Mouse (Mus musculus) left cerebral cortex, postnatal 25 days (tissue): ENCODE measurements around the gene St3gal3. TPM values are rescaled to one million over a fixed set of nuclear protein-coding genes. Genes with fewer than 3 reads are reported as not detected.
A peak's percentile ranks its signal among the peaks of the same experiment; 100 is the strongest.

Experiments used
- DNase-seq, 2 experiments: peaks; one replicate each; pipeline ENCODE4 v3.0.0; 2022; ENCODE audit warnings: low spot score in 2 of 2, mixed read lengths in 1 of 2
- intact Hi-C: fragments of 180-260 bp; cut with DNase I; formaldehyde crosslinking; loops from one replicate; pipeline ENCODE4 v1.15.1; 2025
- total RNA-seq, 2 experiments: library from RNA; stranded (reverse); gene quantifications; 2 replicates each; pipeline ENCODE4 v1.2.3; 2021

Gene St3gal3
- total RNA-seq, 2 experiments from 2014 or later: 43.5 to 44.3 TPM

DNA sequence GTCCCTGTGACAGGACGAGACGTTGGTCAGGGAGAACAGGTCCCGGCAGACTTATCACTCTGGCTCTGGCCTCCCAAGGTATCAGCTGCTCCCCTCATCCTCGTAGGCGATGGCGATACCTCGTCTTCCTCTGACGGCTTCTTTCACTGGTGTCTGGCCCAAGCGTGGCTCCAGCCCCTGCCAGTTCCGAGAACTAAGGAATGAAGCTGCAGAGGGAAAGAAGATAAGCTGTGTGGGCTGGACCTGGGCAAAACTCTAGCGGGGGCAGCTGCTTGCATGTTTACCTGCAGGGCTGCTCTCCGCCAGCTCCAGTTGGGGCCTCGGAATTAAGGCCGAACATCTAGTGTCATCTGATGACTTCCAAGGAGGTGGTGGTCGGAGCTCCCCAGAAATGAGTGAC is 245.2 kb downstream of the St3gal3 start:
- no peak for DNase-seq
- intact Hi-C loops: no loop called here

- intact Hi-C loops: no loop called here
- no peak for DNase-seq
These were observed 246.8 kb downstream of the St3gal3 start for GRCm38 (mm10) chr4:117887920-117888319.

GRCm38 (mm10) chr4:117887133-117887532 is 247.6 kb downstream of the St3gal3 start, which contains the start of gene Atp6v0b:
Gene Atp6v0b (minus strand): TSS chr4:117887333.
- intact Hi-C loops: no loop called here

GRCm38 (mm10) chr4:117886644-117887043 is 248.1 kb downstream of the St3gal3 start:
- intact Hi-C loops: no loop called here

More at GRCm38 (mm10) chr4:117887133-117887532, 247.6 kb downstream of the St3gal3 start, which contains the start of gene Atp6v0b:
- peak; percentile 95 to 97 for DNase-seq

GRCm38 (mm10) chr4:117885994-117886393 is 248.7 kb downstream of the St3gal3 start:
- intact Hi-C loops: no loop called here
- peak in 1 of 2 experiments; percentile 51 for DNase-seq

More at GRCm38 (mm10) chr4:117886644-117887043, 248.1 kb downstream of the St3gal3 start:
- DNase-seq: no peak

DNA sequence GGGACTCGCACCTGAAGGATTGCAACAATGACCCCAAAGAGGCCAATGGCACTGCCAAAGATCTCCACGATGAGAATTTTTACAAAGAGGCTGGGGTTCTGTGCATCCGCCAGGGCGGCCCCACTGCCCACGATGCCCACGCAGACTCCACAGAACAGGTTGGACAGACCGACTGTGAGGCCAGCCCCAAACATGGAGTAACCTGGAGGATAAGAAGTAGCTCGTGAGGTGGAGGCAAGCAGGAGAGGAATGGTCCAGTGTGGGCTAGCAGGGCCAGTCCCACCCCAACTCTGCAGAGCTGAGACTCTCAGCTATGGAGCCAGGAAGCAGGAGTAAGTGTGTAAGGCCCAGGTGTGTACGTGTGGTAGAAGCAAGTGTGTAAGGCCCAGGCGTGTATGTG is 249.6 kb downstream of the St3gal3 start:
- DNase-seq: no peak
- intact Hi-C loops: no loop called here

GRCm38 (mm10) chr4:117884146-117884545 is 250.6 kb downstream of the St3gal3 start:
- intact Hi-C loops: no loop called here

GRCm38 (mm10) chr4:117882701-117883691 is 251.7 kb downstream of the St3gal3 start, which contains the start of gene B4galt2:
Gene B4galt2 (minus strand): TSS chr4:117883487.
- DNase-seq: peak; percentile 62 to 81
- intact Hi-C loops: no loop called here

More at GRCm38 (mm10) chr4:117884146-117884545, 250.6 kb downstream of the St3gal3 start:
- DNase-seq: no peak

Other genes with a start within 250 kb of the St3gal3 start
- 100 to 1,000 TPM; 460 to 484 TPM for gene Atp6v0b, start 247.6 kb downstream of the St3gal3 start, total RNA-seq
- 10 to 100 TPM in 1 of 2 experiments, 1 to 10 TPM in 1; 9.6 to 10.5 TPM for gene Dph2, start 242.9 kb downstream of the St3gal3 start, total RNA-seq
- 100 to 1,000 TPM; 108 to 116 TPM for gene Ipo13, start 219.9 kb downstream of the St3gal3 start, total RNA-seq
- 1 to 10 TPM; 2.3 to 2.6 TPM for gene Artn, start 205.2 kb downstream of the St3gal3 start, total RNA-seq
- gene Kdm4a, start 45.1 kb upstream of the St3gal3 start, total RNA-seq: 10 to 100 TPM; 38.3 to 42.2 TPM
- gene Ptprf, start 156.5 kb upstream of the St3gal3 start, total RNA-seq: 100 to 1,000 TPM; 134 to 135 TPM